ENCODE assay signal across 8 mouse cellular contexts in genomic region chr4:49559915-49560772, GRCm38 (mm10). TPM values are rescaled to one million over a fixed set of nuclear protein-coding genes. Genes with fewer than 3 reads are reported as not detected.
DNase-seq lines count a peak whose midpoint lies in the region; ATAC-seq and TF ChIP-seq lines count a peak whose summit lies in the region.

No protein-coding gene starts in this region.

- no peaks in the 10 kb centered on the region for H3K9me3 ChIP-seq in liver, embryonic 11.5 days (ENCODE audit: control insufficient read depth, low read length)
- H3K9me3 ChIP-seq in kidney, postnatal 0 days (replicated peaks; ENCODE audit: low read length), result no peaks in the 10 kb centered on the region
- no peaks in the 10 kb centered on the region for H3K9me3 ChIP-seq in liver, embryonic 16.5 days (replicated peaks; ENCODE audit: control insufficient read depth, low read length)

- DNase-seq in liver, result peak; percentile 18
- DNase-seq in liver, embryonic 11.5 days (ENCODE audit: low spot score), result no peak
- DNase-seq in cerebellum, adult 9-10 months, result peak; percentile 89
- DNase-seq in heart, adult 9 months (ENCODE audit: low spot score in 2 of 2), result peak; percentile 74 to 82
- DNase-seq in kidney, postnatal 0 days (ENCODE audit: low spot score), result peak; percentile 21
- peak; percentile 44 for DNase-seq in testis, postnatal 14 days (ENCODE audit: low spot score)
- no peak for DNase-seq in embryo, embryonic 9.5 days (ENCODE audit: extremely low spot score)

- ATAC-seq in liver, embryonic 11.5 days (replicated peaks; ENCODE audit: low FRiP score), result no peak
- ATAC-seq in kidney, postnatal 0 days (replicated peaks; ENCODE audit: low FRiP score, low read depth), result peak; percentile 91
- ATAC-seq in liver, embryonic 16.5 days (ENCODE audit: low read depth), result peak; percentile 91

- H3K27me3 ChIP-seq in liver, embryonic 11.5 days (replicated peaks; ENCODE audit: control insufficient read depth, insufficient read depth, low read length), result no peaks in the 10 kb centered on the region
- no peaks in the 10 kb centered on the region for H3K27me3 ChIP-seq in kidney, postnatal 0 days (ENCODE audit: insufficient read depth, low read length)
- no peaks in the 10 kb centered on the region for H3K27me3 ChIP-seq in liver, embryonic 16.5 days (ENCODE audit: control insufficient read depth, insufficient read depth, low read depth, low read length)

- no peak for TF ChIP-seq CTCF in kidney, postnatal 0 days (IDR thresholded peaks at IDR 0.05; ENCODE audit: low read depth)

- H3K4me1 ChIP-seq in liver, embryonic 11.5 days (replicated peaks; ENCODE audit: control insufficient read depth, insufficient read depth, low read length), result no peaks in the 10 kb centered on the region
- H3K4me1 ChIP-seq in kidney, postnatal 0 days (replicated peaks; ENCODE audit: insufficient read depth, low read length), result no peaks in the 10 kb centered on the region
- H3K4me1 ChIP-seq in liver, embryonic 16.5 days (ENCODE audit: control insufficient read depth, low read depth, low read length), result no peaks in the 10 kb centered on the region

- WGBS in liver, embryonic 11.5 days, result 69% methylated on average over 20 of the region's 20 CpGs
- WGBS in kidney, postnatal 0 days, result 52% methylated on average over 20 of the region's 20 CpGs
- 55% methylated on average over 20 of the region's 20 CpGs for whole genome bisulfite sequencing in liver, embryonic 16.5 days (ENCODE audit: insufficient replicate concordance)

- H3K4me3 ChIP-seq in liver, embryonic 11.5 days (ENCODE audit: low read depth, low read length), result no peak overlapping the region
- no peak overlapping the region for H3K4me3 ChIP-seq in kidney, postnatal 0 days (replicated peaks; ENCODE audit: low read depth, low read length)
- no peak overlapping the region for H3K4me3 ChIP-seq in liver, embryonic 16.5 days (ENCODE audit: low read depth, low read length)

- H3K36me3 ChIP-seq in liver, embryonic 11.5 days (ENCODE audit: control insufficient read depth, insufficient read depth, low read length), result no peaks in the 10 kb centered on the region
- H3K36me3 ChIP-seq in kidney, postnatal 0 days (ENCODE audit: insufficient read depth, low read length), result no peaks in the 10 kb centered on the region
- no peaks in the 10 kb centered on the region for H3K36me3 ChIP-seq in liver, embryonic 16.5 days (ENCODE audit: control insufficient read depth, insufficient read depth)

- H3K4me2 ChIP-seq in liver, embryonic 11.5 days, result no peak overlapping the region
- no peak overlapping the region for H3K4me2 ChIP-seq in kidney, postnatal 0 days (ENCODE audit: low read length)
- no peak overlapping the region for H3K4me2 ChIP-seq in liver, embryonic 16.5 days (ENCODE audit: low read depth, low read length)

- H3K27ac ChIP-seq in liver, embryonic 11.5 days (ENCODE audit: low read depth, low read length), result no peak overlapping the region
- no peak overlapping the region for H3K27ac ChIP-seq in kidney, postnatal 0 days
- 0 out of 2 replicates have a peak overlapping the region, but pooled peaks have one; percentile 37 for H3K27ac ChIP-seq in liver, embryonic 16.5 days (ENCODE audit: low read length)

- no peak overlapping the region for H3K9ac ChIP-seq in liver, embryonic 11.5 days (ENCODE audit: low read depth, low read length)
- no peak overlapping the region for H3K9ac ChIP-seq in kidney, postnatal 0 days (ENCODE audit: low read depth, low read length)
- no peak overlapping the region for H3K9ac ChIP-seq in liver, embryonic 16.5 days (ENCODE audit: low read depth, low read length)

RNA-seq across cellular contexts. Expression of gene Aldob, which starts 10.8 kb away (rescaled TPM):
- 22.8 and 23.8 TPM in 2 replicates for polyA plus RNA-seq in liver, embryonic 11.5 days (2014; fragmentation: Nextera tagmentation; extraction: Ambion mirVana)
- polyA plus RNA-seq in kidney, postnatal 0 days (2015; fragmentation: Nextera tagmentation; extraction: Ambion mirVana), result 929 and 971 TPM in 2 replicates
- 479 and 529 TPM in 2 replicates for polyA plus RNA-seq in liver, embryonic 16.5 days (2015; fragmentation: Nextera tagmentation; extraction: Ambion mirVana)

RNA-seq across cellular contexts. Expression of gene Tmem246, which starts 37.5 kb away (rescaled TPM):
- 17.4 and 17.8 TPM in 2 replicates for polyA plus RNA-seq in liver, embryonic 11.5 days (2014; fragmentation: Nextera tagmentation; extraction: Ambion mirVana)
- polyA plus RNA-seq in kidney, postnatal 0 days (2015; fragmentation: Nextera tagmentation; extraction: Ambion mirVana), result 29.6 and 30.1 TPM in 2 replicates
- polyA plus RNA-seq in liver, embryonic 16.5 days (2015; fragmentation: Nextera tagmentation; extraction: Ambion mirVana), result 5.6 and 6.1 TPM in 2 replicates

RNA-seq across cellular contexts. Expression of gene Zfp189, which starts 39.2 kb away (rescaled TPM):
- polyA plus RNA-seq in liver, embryonic 11.5 days (2014; fragmentation: Nextera tagmentation; extraction: Ambion mirVana), result 7.4 and 9.2 TPM in 2 replicates
- polyA plus RNA-seq in kidney, postnatal 0 days (2015; fragmentation: Nextera tagmentation; extraction: Ambion mirVana), result 9.0 and 9.1 TPM in 2 replicates
- 3.5 and 3.8 TPM in 2 replicates for polyA plus RNA-seq in liver, embryonic 16.5 days (2015; fragmentation: Nextera tagmentation; extraction: Ambion mirVana)

RNA-seq across cellular contexts. Expression of gene Mrpl50, which starts 39.3 kb away (rescaled TPM):
- polyA plus RNA-seq in liver, embryonic 11.5 days (2014; fragmentation: Nextera tagmentation; extraction: Ambion mirVana), result 89.4 and 106 TPM in 2 replicates
- polyA plus RNA-seq in kidney, postnatal 0 days (2015; fragmentation: Nextera tagmentation; extraction: Ambion mirVana), result 93.8 and 96.4 TPM in 2 replicates
- polyA plus RNA-seq in liver, embryonic 16.5 days (2015; fragmentation: Nextera tagmentation; extraction: Ambion mirVana), result 54.4 and 56.9 TPM in 2 replicates

RNA-seq across cellular contexts. Expression of gene Baat, which starts 53.8 kb away (rescaled TPM):
- 0.25 TPM in 1 of 2 replicates, not detected in the other for polyA plus RNA-seq in liver, embryonic 11.5 days (2014; fragmentation: Nextera tagmentation; extraction: Ambion mirVana)
- polyA plus RNA-seq in kidney, postnatal 0 days (2015; fragmentation: Nextera tagmentation; extraction: Ambion mirVana), result 0.10 and 0.20 TPM in 2 replicates
- 2.9 and 3.3 TPM in 2 replicates for polyA plus RNA-seq in liver, embryonic 16.5 days (2015; fragmentation: Nextera tagmentation; extraction: Ambion mirVana)

Comparison
In these comparisons a context has a peak if more than half of its experiments do, and no peak if none do; other contexts are left out.
1. DNase-seq: peak in liver (single experiment), cerebellum, adult 9-10 months (single experiment), heart, adult 9 months (2 of 2), kidney, postnatal 0 days (single experiment) and testis, postnatal 14 days (single experiment); none in liver, embryonic 11.5 days (single experiment) and embryo, embryonic 9.5 days (single experiment).
2. RNA of gene Aldob, which starts 10.8 kb away (polyA plus RNA-seq): 929 to 971 TPM in kidney, postnatal 0 days and 479 to 529 TPM in liver, embryonic 16.5 days; 22.8 to 23.8 TPM in liver, embryonic 11.5 days; every median in the first group is over 10 times any median in the second.